Mouse (Mus musculus) embryonic fibroblast, embryonic 13.5 days (primary cell): ENCODE measurements around the gene Tmem156.

Source experiments
- CTCF ChIP-seq: IDR thresholded peaks from 2 replicates; pipeline ENCODE4 v1.5.1; 2011; ENCODE audit warnings: mild to moderate bottlenecking, control low read depth, low read length, moderate library complexity, borderline replicate concordance; ENCODE audit not compliant: insufficient read depth
- POLR2A ChIP-seq: IDR thresholded peaks from 2 replicates; pipeline ENCODE4 v1.6.1; 2011; ENCODE audit warnings: low read depth, mild to moderate bottlenecking, control low read depth, low read length, moderate library complexity

GRCm38 (mm10) chr5:65005251-65005650, 86.7 kb downstream of the Tmem156 start:
- TF ChIP-seq CTCF (no peak), POLR2A (no peak)
